Mouse (Mus musculus) heart, adult 2 months (tissue): ENCODE data around the gene Dhcr24.

Source experiments
- EP300 ChIP-seq: fragments of 200-500 bp; IDR thresholded peaks from 2 replicates; pipeline ENCODE4 v1.6.1; 2011; ENCODE audit warnings: low read depth, low read length, control low read depth; ENCODE audit not compliant: insufficient read depth
- POLR2A ChIP-seq: fragments of 200-500 bp; IDR thresholded peaks from 2 replicates; pipeline ENCODE4 v1.6.1; 2011; ENCODE audit warnings: mild to moderate bottlenecking, low read depth, low read length, control low read depth; ENCODE audit not compliant: insufficient read depth

DNA sequence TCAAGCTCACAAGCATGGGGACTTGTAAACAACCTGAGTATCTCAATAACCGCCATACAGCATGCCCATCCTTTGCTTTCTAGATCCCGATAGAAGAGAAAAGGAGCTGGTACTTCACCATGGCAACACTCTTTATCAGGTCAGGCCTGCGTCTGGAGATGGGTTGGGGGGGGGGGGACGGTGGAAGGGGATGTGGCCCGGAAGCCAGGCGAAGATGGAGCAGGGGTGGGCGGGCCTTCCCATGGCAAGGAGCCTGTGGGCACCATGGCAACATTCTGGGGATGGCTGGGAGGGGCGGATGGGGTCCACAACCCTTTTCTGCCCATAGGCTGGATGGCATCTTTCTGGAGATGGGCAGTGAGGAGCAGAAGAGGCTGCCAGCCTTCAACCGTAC, 73.2 kb downstream of the Dhcr24 start:
- no peak for TF ChIP-seq POLR2A
- no peak for TF ChIP-seq EP300
